Mouse (Mus musculus) hindbrain, embryonic 11.5 days (tissue): ENCODE measurements at regions not wholly inside any gene's neighbourhood (a gene's known extent, or its start where the extent isn't known, plus 50 kb on each side); places are given as distances from the start of the nearest gene placed in this dataset.
"Not testable (repeated sequence)": the region's sequence is repeated elsewhere in the genome, so short reads cannot be mapped to it uniquely, and the experiment has no call there.

Experiments used
- ATAC-seq: fragments of 200-750 bp; cut with Nextera tagmentation; 2 replicates; pipeline ENCODE4 v1.8.0; 2017; ENCODE audit warnings: mild to moderate bottlenecking, moderate TSS enrichment, moderate library complexity; ENCODE audit not compliant: low FRiP score
- DNase-seq: peaks from one replicate; pipeline ENCODE4 v3.0.0-alpha.2; 2015; ENCODE audit warnings: low spot score
- H3K27ac ChIP-seq: fragments of 300-500 bp; sonication (generic); 2 replicates; pipeline ENCODE4 v1.5.1; 2014; ENCODE audit warnings: mild to moderate bottlenecking, low read depth, low read length
- H3K27me3 ChIP-seq: fragments of 300-500 bp; sonication (generic); 2 replicates; pipeline ENCODE4 v1.6.1; 2014; ENCODE audit warnings: mild to moderate bottlenecking, low read length, moderate library complexity, mixed read lengths; ENCODE audit not compliant: control insufficient read depth, insufficient read depth
- H3K36me3 ChIP-seq: fragments of 300-500 bp; sonication (generic); 2 replicates; pipeline ENCODE4 v1.6.1; 2014; ENCODE audit warnings: mild to moderate bottlenecking, low read length, moderate library complexity, mixed read lengths; ENCODE audit not compliant: control insufficient read depth, insufficient read depth
- H3K4me1 ChIP-seq: fragments of 300-500 bp; sonication (generic); replicated peaks from 2 replicates; pipeline ENCODE4 v1.6.1; 2014; ENCODE audit warnings: low read length, mixed read lengths; ENCODE audit not compliant: control insufficient read depth, insufficient read depth
- H3K4me2 ChIP-seq: fragments of 300-500 bp; sonication (generic); replicated peaks from 2 replicates; pipeline ENCODE4 v1.6.1; 2014; ENCODE audit warnings: mild to moderate bottlenecking, low read depth, low read length
- H3K4me3 ChIP-seq: fragments of 300-500 bp; sonication (generic); 2 replicates; pipeline ENCODE4 v1.5.1; 2014; ENCODE audit warnings: low read depth, low read length
- H3K9ac ChIP-seq: fragments of 300-500 bp; sonication (generic); 2 replicates; pipeline ENCODE4 v1.6.1; 2014; ENCODE audit warnings: low read depth, low read length
- H3K9me3 ChIP-seq: fragments of 300-500 bp; sonication (generic); 2 replicates; pipeline ENCODE4 v1.6.1; 2016; ENCODE audit warnings: low read length; ENCODE audit not compliant: control insufficient read depth
- WGBS: fragments of 180-500 bp; shearing (Covaris S2); extraction: QIAGEN DNeasy Blood & Tissue Kit; methylation state at CpG from one replicate; pipeline ENCODE4 v1.1.7; 2014; 5-methylcytosine and 5-hydroxymethylcytosine counted together

GRCm38 (mm10) chr17:59179018-59179417, 165.8 kb upstream of the Nudt12 start:
- DNase-seq (no peak), ATAC-seq (no peak)
- no peaks in the 10 kb centered on the region for H3K9me3 ChIP-seq
- H3K27ac ChIP-seq, result no peak overlapping the region
- H3K36me3 ChIP-seq, result no peaks in the 10 kb centered on the region
- H3K27me3 ChIP-seq, result no peaks in the 10 kb centered on the region
- H3K9ac ChIP-seq, result no peak overlapping the region
- no peaks in the 10 kb centered on the region for H3K4me1 ChIP-seq
- no peak overlapping the region for H3K4me3 ChIP-seq
- no peak overlapping the region for H3K4me2 ChIP-seq
- 95% methylated on average over 2 of the region's 2 CpGs for WGBS

- no peak for ATAC-seq
- no peak for DNase-seq
- Histone ChIP-seq H3K4me1 (no peaks in the 10 kb centered on the region), H3K9me3 (no peaks in the 10 kb centered on the region), H3K27me3 (no peaks in the 10 kb centered on the region), H3K36me3 (no peaks in the 10 kb centered on the region), H3K4me2 (no peak overlapping the region), H3K9ac (no peak overlapping the region), H3K4me3 (no peak overlapping the region), H3K27ac (no peak overlapping the region)
- 82% methylated on average over 2 of the region's 2 CpGs for WGBS
Observed at GRCm38 (mm10) chr17:59156345-59156744, 143.2 kb upstream of the Nudt12 start.

GRCm38 (mm10) chr17:59143760-59144157, 130.6 kb upstream of the Nudt12 start:
- H3K9ac ChIP-seq, result no peak overlapping the region
- H3K9me3 ChIP-seq, result no peaks in the 10 kb centered on the region
- H3K4me1 ChIP-seq, result no peaks in the 10 kb centered on the region
- no peak overlapping the region for H3K27ac ChIP-seq
- no peak overlapping the region for H3K4me3 ChIP-seq
- DNase-seq, result no peak
- H3K27me3 ChIP-seq, result no peaks in the 10 kb centered on the region
- no peak for ATAC-seq
- H3K36me3 ChIP-seq, result no peaks in the 10 kb centered on the region
- 43% methylated on average over 1 of the region's 1 CpGs for WGBS
- no peak overlapping the region for H3K4me2 ChIP-seq

DNA sequence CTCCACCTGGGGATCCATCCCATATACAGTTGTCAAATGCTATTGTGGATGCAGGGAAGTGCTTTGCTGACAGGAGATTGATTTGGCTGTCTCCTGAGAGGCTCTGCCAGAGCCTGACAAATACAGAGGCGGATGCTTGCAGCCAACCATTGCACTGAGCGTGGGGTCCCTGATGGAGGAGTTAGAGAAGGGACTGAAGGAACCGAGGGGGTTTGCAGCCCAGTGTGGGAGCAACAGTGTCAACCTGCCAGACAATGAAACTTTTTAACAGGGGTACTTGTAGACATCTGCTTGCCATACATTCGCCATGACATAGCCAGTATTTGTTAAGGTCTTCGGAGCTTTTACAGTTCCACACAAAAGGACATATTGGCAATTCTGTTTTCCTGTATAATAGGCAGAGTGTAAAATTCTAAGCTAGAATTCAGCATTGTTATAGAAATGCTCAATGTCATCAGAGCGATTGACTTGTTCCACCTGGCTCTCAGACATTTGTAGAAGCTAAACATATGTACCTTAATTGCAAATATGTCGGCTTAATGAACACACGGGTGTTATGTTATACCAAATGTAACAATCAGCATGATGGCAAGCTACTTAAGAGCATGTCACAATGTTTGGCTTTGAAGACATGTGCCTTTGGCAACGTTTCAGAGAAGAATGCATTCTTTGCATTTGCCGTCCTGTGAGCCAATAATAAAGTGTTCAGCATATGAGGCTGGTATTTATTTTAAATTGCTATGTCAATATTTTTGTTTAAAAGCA, 130.0 kb upstream of the Nudt12 start:
- WGBS, result 78% methylated on average over 10 of the region's 10 CpGs
- Histone ChIP-seq H3K4me1 (no peaks in the 10 kb centered on the region), H3K4me2 (no peak overlapping the region), H3K4me3 (no peak overlapping the region), H3K9me3 (no peaks in the 10 kb centered on the region), H3K27ac (no peak overlapping the region), H3K27me3 (no peaks in the 10 kb centered on the region), H3K36me3 (no peaks in the 10 kb centered on the region), H3K9ac (no peak overlapping the region)
- ATAC-seq (no peak), DNase-seq (no peak)

GRCm38 (mm10) chr17:59138791-59139190, 125.6 kb upstream of the Nudt12 start:
- WGBS, result 78% methylated on average over 2 of the region's 2 CpGs
- H3K27ac ChIP-seq, result no peak overlapping the region
- no peaks in the 10 kb centered on the region for H3K9me3 ChIP-seq
- H3K4me2 ChIP-seq, result no peak overlapping the region
- no peaks in the 10 kb centered on the region for H3K36me3 ChIP-seq
- ATAC-seq (no peak), DNase-seq (no peak)
- no peaks in the 10 kb centered on the region for H3K27me3 ChIP-seq
- no peaks in the 10 kb centered on the region for H3K4me1 ChIP-seq
- H3K4me3 ChIP-seq, result no peak overlapping the region
- H3K9ac ChIP-seq, result no peak overlapping the region

- DNase-seq (peak; percentile 72), ATAC-seq (no peak)
- H3K4me1 ChIP-seq, result no peaks in the 10 kb centered on the region
- H3K4me2 ChIP-seq, result no peak overlapping the region
- no peak overlapping the region for H3K4me3 ChIP-seq
- H3K27me3 ChIP-seq, result no peaks in the 10 kb centered on the region
- H3K36me3 ChIP-seq, result no peaks in the 10 kb centered on the region
- no peak overlapping the region for H3K9ac ChIP-seq
- no peak overlapping the region for H3K27ac ChIP-seq
- H3K9me3 ChIP-seq, result no peaks in the 10 kb centered on the region
- WGBS, result 8% methylated on average over 5 of the region's 5 CpGs
Observed at GRCm38 (mm10) chr17:59099376-59099775, 86.2 kb upstream of the Nudt12 start.

- DNase-seq, H3K36me3 ChIP-seq, H3K4me1 ChIP-seq, H3K27ac ChIP-seq, H3K4me2 ChIP-seq, H3K27me3 ChIP-seq, H3K4me3 ChIP-seq, H3K9me3 ChIP-seq, ATAC-seq, H3K9ac ChIP-seq: not testable (repeated sequence)
- WGBS, result 93% methylated on average over 2 of the region's 6 CpGs
Observed at GRCm38 (mm10) chr17:59076846-59077245, 63.7 kb upstream of the Nudt12 start.

- not testable (repeated sequence) for H3K36me3 ChIP-seq, H3K27ac ChIP-seq, H3K4me2 ChIP-seq, H3K9ac ChIP-seq, H3K9me3 ChIP-seq, DNase-seq, H3K4me1 ChIP-seq, H3K4me3 ChIP-seq, ATAC-seq, H3K27me3 ChIP-seq
- WGBS, result 95% methylated on average over 2 of the region's 6 CpGs
Observed at GRCm38 (mm10) chr17:59076361-59076760, 63.2 kb upstream of the Nudt12 start.
